Mouse (Mus musculus) left cerebral cortex, postnatal 25 days (tissue): ENCODE measurements around the gene Rangrf. TPM values are rescaled to one million over a fixed set of nuclear protein-coding genes. Genes with fewer than 3 reads are reported as not detected.
"Not testable (repeated sequence)": the region's sequence is repeated elsewhere in the genome, so short reads cannot be mapped to it uniquely, and the experiment has no call there.

ENCODE experiments used
- DNase-seq, 2 experiments: peaks; one replicate each; pipeline ENCODE4 v3.0.0; 2022; ENCODE audit warnings: low spot score in 2 of 2, mixed read lengths in 1 of 2
- intact Hi-C: fragments of 180-260 bp; cut with DNase I; formaldehyde crosslinking; loops from one replicate; pipeline ENCODE4 v1.15.1; 2025
- total RNA-seq, 2 experiments: library from RNA; stranded (reverse); gene quantifications; 2 replicates each; pipeline ENCODE4 v1.2.3; 2021

Rangrf gene
- 10 to 100 TPM; 14.1 to 16.7 TPM for total RNA-seq

DNA sequence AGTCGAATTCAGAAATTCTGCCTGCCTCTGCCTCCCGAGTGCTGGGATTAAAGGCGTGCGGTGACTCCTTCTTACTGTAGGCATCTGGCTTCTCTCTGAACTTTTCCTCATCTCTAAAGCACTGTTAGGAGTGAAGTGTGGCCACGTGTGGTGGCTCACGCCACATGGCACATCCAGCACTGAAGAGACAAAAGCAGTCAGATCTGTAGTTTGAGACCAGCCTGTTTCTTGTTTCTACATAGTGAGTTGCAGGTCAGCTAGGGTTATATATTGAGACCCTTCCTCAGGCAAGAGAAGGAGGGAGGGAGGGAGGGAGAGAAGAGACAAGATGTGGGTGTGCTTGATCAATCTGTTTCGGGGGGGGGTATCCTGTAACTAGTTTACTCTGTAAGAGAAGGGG is at the start of gene Rangrf:
Gene Rangrf, minus strand, starts transcription at position 101 of the 400 bp plus-strand sequence.
- DNase-seq: no peak
- intact Hi-C loops: no loop called here

DNA sequence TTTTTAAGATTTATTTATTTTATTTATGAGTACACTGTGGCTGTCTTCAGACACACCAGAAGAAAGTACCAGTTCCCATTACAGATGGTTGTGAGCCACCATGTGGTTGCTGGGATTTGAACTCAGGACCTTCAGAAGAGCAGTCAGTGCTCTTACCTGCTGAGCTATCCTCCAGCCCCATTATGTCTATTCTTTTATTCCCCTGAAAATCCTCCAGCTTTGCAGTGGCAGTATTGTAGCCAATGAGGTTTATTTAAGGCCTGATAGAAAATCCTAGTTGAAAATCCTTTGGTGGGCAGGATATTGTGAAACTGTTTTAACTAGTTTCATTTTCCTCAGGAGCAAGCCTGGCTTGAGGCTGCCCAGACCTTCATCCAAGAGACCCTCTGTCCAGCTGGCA is 45.7 kb upstream of the Rangrf start:
- DNase-seq: no peak
- intact Hi-C loops: no loop called here

DNA sequence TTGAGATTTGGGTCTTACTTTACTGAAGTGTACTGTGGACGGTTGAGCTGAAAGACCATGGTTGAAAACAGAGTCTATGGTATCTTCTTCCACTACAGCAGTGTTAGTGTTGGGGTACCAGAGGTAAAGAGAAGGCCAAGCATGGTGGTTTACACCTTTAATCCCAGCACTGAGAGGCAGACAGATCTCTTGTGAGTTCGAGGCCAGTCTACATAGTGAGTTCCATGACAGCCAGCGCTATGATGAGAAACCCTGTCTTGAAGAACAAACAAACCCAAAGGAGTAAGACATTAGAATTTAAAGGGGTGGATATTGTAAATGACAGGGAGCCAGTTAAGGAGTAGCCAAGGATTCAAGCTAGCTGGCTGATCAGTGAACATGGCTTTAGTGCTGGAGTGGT is 41.8 kb upstream of the Rangrf start:
- intact Hi-C loops: loop anchor here (1.0 kb wide), 1 partner anchor 20 kb away; no protein-coding TSS in a partner anchor
- no peak for DNase-seq

DNA sequence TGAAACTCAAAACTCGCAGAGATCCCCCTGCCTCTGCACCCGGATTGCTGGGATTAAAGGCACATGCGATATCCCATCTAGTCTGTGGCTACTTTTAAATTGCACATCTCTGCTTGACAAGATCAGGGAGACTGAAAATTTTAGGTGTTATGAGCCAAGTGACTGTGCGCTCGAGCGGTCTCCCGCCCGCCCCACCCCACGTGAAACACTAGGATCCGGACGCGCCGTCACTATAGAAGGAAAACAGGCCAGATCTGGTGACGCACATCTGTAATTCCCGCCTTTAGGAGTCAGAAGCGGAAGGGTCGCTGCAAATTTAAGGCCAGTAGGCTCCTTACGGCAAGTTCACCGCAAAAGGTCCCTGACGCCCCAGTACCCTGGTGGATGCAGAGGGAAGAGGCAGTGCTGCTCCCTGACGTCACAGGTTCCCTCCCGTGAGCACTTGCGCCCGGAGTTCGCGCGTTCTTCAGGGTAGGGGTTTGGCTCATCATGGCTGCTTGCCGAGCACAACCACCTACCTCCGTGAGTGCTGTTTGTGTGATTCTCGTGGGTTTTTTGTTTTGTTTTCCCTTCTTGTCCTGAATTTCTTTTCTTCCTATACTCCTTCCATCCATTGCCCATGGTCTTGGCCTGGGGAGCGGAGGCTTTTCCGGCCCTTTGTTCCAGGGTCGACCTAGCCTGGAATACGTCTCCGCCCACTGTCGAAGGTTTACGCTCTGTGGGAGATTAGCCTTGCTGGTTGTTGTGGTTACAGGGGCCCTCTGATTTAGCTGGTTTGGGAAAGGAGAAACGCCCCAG is 40.9 kb upstream of the Rangrf start, which contains the start of gene Ctc1:
Gene Ctc1, plus strand, starts transcription at position 268 of the 798 bp plus-strand sequence.
- intact Hi-C loops: loop anchor here (1.0 kb wide), 1 partner anchor 20 kb away; no protein-coding TSS in a partner anchor
- DNase-seq: peak; percentile 90 to 94

DNA sequence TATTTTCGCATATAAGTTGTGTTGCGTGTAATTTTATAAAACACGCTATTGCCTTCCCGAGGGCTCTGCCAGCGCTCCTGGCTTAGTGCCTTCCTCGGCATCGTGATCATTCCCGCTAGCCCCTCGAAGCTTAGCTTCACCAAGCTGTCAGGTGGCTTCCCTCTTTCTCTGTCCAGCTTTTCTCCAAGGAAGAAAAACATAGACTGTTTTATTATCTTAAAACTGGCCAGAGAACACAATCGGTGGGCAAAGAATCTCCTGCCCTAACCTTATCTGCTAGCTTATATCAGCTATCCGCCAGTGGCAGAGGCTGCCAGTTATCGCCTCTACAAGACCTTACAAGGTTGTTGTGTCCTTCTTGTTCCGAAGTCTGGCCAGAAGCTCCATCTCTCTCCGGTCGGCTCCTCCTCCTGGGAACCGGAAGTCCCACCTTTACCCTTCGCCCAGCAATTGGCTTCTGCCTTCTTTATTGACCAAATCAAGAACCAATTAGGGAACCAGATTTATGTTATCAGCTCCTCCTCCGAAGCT is 37.2 kb upstream of the Rangrf start:
- peak; percentile 85 to 95 for DNase-seq
- intact Hi-C loops: no loop called here

DNA sequence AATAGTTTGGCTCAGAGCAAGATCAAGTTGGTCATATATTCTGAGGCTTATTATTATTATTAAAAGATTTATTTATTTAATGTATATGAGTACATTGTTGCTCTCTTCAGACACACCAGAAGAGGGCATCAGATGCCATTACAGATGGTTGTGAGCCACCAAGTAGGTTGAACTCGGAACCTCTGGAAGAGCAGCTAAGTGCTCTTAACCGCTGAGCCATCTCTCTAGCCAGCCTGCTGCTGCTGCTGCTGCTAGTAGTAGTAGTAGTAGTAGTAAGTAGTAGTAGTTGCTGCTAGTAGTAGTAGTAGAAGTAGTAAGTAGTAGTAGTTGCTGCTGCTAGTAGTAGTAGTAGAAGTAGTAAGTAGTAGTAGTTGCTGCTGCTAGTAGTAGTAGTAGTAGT is 36.5 kb upstream of the Rangrf start:
- intact Hi-C loops, DNase-seq: not testable (repeated sequence)

DNA sequence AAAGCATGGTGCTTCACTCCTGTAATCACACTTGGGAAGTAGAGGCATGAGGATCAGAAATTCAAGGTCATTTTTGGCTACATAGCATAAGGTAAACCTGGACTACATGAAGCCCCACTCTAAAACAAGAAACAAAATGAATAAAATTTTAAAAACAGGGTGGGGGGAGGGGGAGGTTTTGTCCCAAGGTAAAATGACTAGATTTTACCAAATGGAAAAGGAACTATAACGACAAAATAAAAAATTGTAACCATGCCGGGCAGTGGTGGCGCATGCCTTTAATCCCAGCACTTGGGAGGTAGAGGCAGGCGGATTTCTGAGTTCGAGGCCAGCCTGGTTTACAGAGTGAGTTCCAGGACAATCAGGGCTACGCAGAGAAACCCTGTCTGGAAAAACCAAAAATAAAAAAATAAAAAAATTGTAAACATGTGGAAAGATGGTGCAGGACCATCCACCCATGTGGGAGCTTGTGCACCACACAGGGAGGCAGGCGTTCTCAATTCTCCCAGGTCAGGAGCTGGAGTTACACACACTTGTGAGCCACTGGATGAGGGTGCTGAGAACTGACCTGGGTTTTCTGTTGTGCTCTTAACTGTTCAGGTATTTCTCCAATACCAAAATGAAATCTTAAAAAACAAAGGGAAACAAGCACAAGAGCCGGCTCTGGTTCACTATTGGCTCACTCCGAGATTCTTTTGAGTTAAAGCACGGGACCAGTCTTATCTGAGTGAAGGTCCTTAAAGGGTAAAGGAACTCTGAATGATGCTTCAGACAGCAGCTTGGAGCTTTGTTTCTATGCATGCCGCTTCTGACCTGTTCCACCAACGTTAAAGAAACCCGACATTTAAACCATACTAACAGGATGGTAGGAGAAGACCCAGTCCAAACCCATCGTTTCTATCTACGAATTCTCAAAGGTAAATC is 35.7 kb upstream of the Rangrf start:
- DNase-seq: no peak
- intact Hi-C loops: no loop called here

DNA sequence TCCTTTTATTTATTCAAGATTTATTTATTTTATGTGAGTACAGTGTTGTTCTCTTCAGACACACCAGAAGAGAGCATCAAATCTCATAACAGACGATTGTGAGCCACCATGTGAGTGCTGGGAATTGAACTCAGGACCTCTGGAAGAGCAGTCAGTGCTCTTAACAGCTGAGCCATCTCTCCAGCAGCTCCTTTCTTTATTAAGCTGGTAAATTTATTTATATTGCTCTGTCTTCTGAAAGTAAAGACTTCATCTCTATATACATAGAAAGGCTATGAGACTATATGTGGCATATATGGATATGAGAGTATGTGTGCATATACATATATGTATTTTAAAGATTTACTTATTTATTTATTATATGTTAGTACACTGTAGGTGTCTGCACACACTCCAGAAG is 34.5 kb upstream of the Rangrf start:
- DNase-seq: no peak
- intact Hi-C loops: no loop called here

DNA sequence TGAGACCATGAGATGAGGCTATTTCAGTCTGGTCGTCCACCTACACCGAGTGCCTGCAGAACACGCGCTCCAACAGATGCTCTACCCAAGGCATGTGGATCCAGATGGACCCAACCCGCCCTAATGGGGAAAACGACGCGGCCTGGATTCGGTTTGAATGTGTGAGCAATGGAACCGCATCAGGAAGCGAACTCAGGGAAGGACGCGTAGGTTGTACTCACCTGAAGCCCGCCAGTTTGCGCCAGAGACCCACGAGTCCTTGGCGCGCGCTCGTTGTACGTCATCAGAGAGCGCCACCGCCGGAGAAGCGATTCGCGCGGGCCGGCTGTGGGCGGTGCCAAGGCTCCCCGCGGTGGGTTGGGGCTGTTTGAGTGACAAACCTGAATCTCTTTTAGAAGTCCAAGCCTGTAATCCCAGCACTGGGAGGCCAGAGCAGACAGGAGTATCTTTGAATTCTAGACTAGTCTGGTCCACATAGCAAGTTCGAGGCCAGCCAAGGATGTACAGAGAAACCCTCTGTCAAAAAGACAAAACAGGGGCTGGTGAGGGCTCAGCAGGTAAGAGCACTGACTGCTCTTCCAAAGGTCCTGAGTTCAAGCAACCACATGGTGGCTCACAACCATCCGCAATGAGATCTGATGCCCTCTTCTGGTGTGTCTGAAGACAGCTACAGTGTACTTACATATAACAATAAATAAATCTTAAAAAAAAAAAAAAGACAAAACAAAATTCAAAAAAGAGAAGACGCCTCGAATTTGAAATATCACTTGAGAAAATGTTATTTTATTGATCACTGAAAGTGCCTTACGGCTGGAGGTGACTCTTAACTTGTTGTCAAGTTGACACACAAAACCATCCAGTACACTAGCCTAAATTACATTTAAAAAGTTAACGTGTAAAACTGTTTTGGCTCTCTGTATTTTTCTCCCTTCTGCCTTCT is 33.5 kb upstream of the Rangrf start, which contains the start of gene Pfas:
Gene Pfas, minus strand, starts transcription at position 279 of the 940 bp plus-strand sequence.
- intact Hi-C loops: no loop called here
- peak; percentile 94 for DNase-seq

DNA sequence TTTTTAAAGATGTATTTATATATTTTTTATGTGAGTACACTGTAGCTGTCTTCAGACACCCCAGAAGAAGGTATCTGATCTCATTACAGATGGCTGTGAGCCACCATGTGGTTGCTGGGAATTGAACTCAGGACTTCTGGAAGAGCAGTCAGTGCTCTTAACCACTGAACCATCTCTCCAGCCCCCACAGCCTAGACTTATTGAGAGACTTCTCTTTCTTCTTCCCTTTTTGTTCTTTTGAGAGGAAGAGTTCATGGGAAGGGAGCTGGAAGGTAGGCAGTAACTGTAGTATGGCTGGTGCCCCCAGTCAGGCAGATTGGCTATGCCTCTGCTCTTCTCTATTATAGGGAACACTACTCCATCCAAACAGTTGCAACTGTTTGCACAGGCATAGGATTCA is 31.6 kb upstream of the Rangrf start:
- intact Hi-C loops, DNase-seq: not testable (repeated sequence)

DNA sequence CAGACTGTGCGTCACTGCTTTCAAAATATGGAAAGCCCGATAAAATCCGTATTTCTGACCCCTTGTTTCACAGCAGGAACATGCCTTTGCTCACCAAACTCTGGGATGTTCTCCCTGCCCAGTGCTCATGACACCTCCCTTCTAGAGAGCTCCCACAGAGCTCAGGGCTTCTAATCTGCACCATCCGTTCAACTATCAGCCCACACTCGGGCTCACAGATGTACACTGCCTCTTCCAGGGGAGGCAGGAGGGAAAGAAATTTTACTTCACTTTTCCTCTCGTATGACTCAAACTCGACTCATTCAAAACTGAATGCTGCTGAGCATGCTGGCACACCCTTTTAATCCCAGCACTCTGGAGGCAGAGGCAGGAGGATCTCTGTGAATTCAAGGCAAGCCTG is 30.2 kb upstream of the Rangrf start:
- intact Hi-C loops: no loop called here
- DNase-seq: peak in 1 of 2 experiments; percentile 65

DNA sequence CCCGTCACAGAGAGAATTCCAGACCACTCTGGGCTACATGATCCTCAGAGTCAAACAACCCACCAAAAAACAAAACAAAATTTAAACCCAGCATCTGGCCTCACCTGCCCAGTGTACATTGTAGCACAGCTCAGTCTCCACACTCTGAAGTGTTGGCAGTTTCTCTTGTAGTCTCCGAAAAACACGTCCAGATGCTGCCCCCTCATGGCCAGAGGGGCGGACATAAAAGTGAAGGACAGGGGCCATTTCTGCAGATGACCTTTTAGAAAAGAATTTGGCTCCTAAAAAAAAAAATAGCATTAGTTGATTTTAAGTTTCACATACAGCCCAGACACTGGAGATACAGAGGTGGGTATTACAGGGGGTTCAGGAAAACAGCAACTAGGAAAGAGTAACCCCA is 28.6 kb upstream of the Rangrf start:
- intact Hi-C loops: no loop called here
- no peak for DNase-seq

DNA sequence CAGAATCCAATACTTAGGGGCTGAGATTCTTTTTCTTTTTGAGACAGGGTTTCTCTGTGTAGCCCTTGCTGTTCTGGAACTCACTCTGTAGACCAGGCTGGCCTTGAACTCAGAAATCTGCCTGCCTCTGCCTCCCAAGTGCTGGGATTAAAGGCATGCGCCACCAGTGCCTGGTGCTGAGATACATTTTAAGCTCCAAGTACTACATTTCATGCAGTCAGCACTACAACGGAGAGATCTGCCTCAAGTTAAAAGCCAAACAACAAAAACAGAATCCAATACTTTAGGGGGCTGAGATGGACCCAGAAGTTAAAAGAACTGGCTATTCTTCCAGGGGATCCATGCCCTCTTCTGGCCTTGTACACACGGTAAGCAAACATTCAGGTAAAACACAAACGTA is 27.8 kb upstream of the Rangrf start:
- DNase-seq, intact Hi-C loops: not testable (repeated sequence)

DNA sequence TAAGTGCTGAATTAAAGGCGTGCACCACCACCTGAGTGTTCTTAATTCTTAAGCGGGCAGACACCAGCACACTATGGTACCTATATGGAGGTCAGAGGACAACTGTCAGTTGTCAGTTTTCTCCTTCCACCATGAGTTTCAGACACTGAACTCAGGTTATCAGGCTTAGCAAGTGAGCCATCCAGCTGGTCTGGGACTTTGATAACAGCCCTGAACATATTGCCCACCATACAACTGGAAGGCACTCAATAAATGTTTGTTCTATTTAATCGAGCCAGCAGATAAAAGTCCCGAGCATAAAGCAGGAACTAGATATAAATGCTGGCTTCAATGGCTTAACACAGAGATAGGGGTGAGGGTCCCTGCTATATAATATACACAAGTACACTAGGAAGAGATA is 22.1 kb upstream of the Rangrf start:
- intact Hi-C loops: no loop called here

DNA sequence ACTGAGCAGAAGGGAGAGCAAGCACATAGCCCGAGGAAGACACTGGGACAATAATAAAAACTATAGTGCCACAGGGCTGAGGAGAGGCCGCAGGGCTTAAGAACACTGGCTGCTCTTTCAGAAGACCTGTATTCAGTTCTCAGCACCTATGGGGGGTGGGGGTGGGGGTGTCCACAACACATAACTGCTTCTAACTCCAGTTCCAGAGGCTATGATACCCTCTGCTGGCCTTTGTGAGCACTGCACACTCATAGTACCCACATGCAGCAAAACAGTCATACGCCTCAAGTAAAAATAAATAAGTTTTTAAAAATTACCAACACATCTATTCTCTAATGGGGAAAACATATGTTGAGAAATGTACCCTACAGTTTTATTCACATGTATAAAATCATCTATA is 19.4 kb upstream of the Rangrf start:
- intact Hi-C loops: no loop called here
- no peak for DNase-seq

More for the DNA sequence above, 22.1 kb upstream of the Rangrf start:
- no peak for DNase-seq

DNA sequence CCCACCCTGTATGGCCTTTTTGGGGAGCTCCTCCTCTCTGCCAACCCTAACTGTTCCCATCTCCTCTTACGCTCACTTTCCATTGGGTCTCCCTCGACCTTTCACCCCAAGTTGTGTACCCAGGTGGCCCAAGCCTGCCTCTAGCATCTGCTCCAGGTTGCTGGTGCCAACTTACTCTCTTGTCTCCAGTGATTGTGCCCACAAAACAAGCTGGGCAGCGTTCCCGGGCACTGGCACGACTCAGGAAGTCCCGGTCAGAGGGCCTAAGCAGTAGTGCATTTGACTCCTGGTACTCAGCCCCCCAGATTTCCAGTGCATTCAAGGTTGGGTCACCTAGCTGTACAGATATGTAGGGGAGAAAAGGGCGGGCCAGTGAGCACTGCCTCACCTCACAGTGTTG is 18.1 kb upstream of the Rangrf start:
- intact Hi-C loops: no loop called here
- no peak for DNase-seq

DNA sequence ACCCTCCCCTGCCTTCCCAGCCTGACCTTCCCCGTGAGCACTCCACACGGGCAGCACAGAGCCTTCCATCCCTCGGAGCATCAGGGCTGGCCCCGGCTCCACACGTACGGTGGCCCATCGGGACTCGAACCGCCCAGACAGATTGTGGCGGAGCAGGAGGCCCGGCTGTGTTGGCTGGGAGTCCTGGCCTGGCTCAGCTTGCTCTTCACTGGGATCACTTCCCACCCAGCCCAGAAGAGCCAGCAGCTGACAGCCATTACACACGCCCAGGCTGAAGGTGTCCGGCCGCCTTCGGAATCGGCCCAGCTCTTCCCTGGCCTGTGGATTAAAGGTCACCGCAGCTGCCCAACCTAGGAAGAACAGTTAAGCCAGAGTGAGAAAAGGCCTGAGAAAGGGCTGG is 13.4 kb upstream of the Rangrf start:
- DNase-seq: no peak

DNA sequence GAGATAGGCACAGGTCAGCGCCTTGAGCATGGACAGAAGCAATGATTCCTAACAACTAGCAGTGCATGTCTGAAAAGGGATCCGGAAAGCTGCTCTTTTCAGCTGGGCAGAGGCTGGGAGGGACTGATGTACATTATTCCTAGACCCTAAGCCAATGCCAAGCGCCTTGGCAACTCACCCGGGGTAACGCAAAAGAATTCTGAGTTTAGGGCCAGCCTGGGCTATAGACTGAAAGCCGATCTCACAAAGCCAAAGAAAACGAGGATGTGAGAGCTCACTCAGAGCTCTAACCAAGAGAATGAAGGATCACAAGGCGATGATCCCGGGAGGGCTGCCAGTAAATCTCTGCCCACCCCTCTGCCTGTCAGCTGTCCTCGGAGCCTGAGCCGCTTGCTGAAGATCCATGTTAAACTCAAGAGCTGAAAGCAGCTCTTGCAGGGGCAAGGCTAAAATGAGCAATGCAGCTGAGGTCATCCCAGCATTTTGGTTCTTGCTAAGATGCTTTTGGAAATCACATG is 12.4 kb upstream of the Rangrf start:
- intact Hi-C loops: no loop called here
- DNase-seq: no peak

More for the DNA sequence above, 13.4 kb upstream of the Rangrf start:
- intact Hi-C loops: no loop called here
